Mouse (Mus musculus): ENCODE measurements at regions not wholly inside any gene's neighbourhood (a gene's known extent, or its start where the extent isn't known, plus 50 kb on each side); places are given as distances from the start of the nearest gene placed in this dataset.
A peak's percentile ranks its signal among the peaks of the same experiment; 100 is the strongest.

DNA sequence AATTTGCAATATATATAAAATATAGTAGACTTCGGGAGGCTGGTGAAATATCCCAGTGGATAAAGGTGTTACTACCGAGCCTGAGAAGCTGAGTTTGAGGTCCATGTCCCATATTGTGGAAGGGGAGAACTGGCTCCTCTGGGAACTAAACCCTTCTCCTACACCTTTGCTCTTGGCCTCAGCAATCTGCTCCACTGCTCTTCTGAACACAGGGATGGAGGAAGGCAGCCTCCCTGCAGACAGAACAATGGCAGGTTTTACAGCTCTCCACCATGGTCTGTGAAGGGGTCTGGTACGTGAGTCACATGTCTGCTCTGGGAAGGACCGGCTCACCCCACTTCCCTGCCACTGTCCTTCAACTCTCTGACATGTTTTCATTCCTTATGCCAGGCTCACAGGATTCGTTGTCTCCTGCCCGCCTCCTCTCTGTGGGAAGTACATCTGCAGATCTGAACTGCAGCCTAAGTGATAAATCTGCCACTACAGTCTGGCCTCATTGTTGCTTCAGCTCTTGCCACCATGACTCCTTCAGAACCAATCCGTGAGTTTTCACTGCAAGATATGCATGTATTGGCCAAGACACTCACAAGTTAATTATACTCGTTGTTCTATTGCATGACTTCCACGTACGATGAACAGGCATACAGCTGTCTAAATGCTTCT lies 220.0 kb upstream of the Gm9767 start:
- DNase-seq: peak in 1 of 2 experiments; percentile 3

DNA sequence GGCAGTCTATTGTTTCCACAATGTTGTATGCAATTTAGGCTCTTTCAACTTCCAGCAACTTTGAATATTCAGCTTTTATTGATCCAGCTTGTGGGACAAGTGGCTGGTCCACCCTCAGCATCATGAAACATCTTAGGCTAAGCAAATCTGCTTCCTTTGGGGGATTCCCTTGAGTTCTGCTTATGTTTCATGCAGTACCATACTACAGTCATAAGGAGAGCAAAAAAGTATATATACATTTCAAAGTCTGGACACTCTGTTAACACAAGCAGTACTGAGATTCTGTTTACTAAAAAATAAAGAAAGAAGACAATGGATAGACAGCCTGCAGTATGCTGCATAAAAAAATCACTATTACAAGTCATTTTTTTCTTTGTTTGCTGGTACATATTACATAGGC lies 233.7 kb upstream of the Gm9767 start:
- DNase-seq: no peak

DNA sequence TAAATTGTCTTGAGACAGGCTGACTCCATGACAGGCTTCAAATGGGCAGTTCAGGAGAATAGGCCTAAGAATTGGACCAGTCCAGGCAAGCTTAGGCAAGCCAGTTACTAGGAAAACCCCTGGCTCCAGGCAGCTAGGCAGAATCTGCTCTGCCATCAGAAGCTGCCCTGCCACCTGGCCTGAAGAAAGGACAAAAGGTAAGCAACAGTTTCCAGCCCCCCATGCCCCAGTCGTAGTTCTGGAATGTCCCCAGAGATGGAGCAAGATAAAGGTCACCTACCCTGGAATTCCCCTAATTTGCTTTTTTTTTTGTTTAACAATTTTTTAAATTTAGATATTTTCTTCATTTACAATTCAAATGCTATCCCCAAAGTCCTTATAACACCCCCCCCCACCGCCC lies 248.8 kb upstream of the Gm9767 start:
- DNase-seq: no peak

DNA sequence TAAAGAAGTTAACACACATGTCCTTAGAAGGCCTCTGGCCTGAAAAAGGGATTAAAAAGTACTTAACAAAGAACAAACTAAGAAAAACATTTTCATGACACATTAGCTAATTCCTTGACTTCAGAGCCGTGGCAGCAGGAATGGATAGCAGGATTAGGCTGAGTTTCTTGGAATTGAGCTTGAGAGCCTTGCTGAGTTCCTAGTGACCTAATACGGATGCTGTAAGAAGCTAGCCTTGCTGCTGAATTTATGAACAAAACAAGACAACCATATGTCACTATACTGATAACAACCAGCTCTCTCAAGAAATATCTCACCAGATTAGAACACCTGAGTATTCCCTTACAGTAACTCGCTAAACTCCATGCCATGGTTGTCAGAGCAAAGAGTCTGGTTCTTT lies 268.2 kb upstream of the Smlr1 start:
- no peak for DNase-seq

DNA sequence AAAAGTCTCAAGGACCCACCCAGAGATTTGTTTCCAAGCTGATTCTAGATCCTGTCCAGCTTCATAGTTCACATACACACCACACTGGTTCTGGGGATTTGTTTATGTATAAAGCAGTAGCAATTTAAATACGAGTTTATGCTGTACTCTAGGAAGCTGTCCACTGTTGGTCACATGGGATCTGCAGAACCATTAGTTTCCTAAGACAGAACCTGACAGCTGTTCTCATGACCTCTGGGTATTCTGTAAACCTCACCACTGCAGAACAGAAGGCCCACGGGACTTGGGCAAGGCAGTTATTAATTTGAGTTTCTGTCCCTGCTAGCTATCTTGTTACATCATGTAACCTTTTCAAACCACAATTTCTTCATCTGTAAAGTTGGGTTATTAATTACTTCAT lies 265.4 kb upstream of the Smlr1 start:
- DNase-seq: no peak

DNA sequence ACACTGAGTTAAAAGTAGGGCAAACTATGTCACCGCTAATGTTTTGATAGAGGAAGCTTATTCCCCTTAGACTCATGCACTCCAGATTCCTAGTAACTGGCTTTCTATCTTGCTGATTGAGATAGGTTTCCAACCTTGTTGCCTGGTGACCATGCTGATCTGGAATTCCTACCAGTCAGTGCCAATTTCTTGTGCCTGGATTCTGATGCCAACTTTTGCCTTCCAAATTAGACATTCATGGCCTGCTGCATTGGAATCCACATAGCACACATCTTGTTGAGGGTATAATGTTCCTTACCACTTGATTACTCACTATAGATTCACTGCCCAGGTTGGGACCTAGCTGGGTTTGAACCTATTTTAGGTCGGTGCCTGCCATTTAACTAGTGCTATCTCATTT lies 262.8 kb upstream of the Smlr1 start:
- peak in 1 of 2 experiments; percentile 5 for DNase-seq

DNA sequence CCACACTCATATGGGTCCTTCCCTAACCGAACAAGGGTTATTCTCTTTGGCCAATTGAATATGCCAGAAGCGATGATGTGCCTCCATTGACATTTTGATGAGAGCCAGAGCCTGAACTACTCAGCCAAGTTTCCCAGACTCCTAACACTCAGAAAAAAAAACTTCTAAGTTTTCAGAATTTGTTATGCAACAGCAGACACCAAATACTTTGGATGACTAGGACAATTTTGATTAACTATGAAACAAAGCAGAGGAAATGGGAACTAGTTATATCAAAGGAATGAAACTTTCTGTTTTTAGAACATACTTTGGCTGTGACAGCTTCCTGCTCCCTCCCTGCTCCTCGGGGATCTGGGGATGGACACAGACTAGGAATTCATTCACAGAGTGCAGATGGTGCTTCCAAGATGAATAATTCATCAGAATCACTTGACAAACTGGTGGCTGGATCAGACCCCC lies 254.3 kb upstream of the Smlr1 start:
- DNase-seq: peak; percentile 59 to 66

DNA sequence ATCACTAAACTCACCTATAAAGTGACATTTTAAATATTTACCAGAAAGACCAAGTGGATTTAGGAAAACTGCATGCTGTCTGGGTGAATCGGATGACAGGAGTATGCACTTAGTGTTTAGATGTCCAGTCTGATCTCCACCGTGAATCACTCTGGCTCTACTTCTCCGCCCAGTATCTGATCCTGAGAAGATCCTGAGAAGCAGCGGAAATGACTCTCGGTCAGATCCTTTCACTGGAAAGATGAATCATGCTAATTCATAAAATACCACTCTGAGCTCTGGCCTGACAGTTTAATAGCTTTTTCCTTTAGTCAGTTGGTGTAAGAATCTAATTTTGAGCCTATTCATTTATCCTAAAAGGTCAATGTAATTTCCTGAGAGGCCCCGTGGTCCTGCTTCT lies 252.6 kb upstream of the Smlr1 start:
- DNase-seq: no peak

DNA sequence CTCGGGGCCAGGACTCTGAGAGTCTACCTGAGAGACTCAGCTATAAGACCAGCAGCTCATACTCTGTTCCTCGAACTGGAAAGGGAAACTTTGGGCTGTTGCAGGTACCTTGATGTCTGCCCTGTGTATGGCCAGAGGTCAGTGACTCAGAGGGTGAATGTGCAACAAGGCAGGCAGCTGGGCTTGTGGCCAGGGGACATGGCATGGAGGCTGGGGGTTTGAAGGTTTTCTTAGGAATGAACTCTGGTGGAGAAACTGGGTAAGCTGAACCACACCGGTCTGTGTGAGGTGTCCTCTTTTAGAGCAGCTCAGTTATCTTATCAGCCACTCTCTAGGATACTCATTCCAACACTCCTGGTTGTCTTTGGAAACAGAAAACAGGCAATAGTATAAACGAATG lies 251.9 kb upstream of the Smlr1 start:
- no peak for DNase-seq

DNA sequence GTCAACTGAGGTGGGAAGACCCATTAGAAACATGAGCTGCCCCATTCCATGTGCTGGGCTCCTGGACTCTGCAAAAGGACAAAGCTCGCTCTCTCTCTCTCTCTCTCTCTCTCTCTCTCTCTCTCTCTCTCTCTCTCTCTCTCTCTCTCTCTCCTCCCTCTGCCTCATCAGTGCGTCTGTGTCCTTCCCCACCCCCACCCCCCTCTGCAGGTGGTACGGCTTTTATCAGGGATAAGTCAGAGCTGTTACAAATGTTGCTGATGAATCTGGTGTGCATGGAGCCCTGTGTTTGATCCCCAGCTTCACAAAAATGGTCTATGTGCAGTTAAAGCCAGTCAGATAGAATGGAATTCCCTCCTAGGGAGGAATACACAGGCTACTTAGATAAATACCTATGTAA lies 247.8 kb upstream of the Smlr1 start:
- DNase-seq: no peak

DNA sequence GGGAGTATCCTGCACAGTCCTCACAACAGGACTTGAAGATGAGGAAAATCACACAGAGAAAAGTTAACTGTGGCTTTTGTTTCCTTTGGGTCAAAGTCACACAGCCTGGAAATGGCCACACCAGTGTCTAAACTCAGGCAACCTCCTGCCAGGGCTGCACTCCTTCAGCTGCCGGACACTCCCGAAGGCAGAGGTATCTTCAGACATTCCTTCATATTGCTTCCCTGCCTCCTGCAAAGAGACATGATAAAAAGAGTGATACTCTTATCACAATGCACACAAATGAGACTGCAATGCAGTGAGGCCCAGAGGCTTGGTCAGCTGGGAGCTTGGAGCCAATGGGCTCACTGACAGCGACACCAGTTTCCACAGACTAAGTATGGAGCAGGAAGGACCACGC lies 243.4 kb upstream of the Smlr1 start:
- no peak for DNase-seq

DNA sequence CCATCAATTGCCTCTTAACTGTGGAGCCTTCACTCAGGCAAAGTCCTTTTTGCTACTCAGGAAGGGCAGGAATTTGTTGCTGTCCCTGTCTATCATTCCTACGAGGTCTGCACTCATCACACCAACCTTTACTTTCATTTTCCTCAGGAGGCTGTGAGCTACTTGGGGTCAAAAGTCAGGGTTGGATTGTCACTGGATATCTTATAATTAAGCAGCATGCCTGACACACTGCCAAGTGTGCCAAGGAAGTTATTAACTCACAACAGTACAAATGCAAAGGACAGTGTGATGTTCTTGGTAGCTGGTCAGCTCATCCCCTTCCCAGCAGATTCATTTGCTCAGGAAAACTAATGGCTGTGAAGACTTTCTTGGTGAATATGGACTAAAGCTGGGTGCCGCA lies 241.7 kb upstream of the Smlr1 start:
- DNase-seq: no peak

DNA sequence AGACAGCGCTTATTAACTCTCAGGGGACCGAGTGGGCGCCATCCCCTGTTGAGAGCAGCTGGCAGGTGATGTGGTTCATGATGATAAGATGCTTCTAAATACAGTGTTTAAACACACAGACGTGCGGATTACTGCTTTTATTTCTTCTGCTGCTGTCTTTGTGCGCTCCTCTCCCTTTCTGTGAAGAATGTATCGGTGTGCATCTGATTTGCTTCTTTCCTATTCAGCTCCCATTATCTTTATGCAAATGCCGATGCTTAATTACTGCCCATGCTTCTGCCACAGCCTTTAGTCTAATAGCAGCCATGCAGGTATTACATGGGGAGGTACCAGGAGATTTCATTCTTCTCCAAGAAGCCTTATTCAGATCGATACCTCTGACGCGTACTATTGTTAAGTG lies 240.6 kb upstream of the Smlr1 start:
- DNase-seq: no peak

DNA sequence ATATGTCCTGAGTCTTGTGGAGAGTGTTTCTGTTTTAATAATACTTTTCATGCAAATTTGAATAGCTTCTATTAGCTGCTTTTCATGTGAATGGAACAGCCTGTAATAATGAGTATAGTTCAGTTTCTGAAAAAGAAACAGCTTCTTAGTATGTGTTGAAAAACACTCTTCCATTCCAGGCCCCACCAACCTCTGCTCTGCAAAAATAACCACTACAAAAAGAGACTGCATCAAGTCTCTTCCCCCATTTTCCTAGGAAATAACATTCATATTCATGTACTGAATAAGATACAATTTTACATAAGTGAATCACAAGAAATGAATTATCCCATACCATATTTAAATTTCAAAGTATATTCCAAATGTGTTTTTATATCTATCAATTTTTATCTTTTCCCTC lies 234.0 kb upstream of the Smlr1 start:
- DNase-seq: no peak

DNA sequence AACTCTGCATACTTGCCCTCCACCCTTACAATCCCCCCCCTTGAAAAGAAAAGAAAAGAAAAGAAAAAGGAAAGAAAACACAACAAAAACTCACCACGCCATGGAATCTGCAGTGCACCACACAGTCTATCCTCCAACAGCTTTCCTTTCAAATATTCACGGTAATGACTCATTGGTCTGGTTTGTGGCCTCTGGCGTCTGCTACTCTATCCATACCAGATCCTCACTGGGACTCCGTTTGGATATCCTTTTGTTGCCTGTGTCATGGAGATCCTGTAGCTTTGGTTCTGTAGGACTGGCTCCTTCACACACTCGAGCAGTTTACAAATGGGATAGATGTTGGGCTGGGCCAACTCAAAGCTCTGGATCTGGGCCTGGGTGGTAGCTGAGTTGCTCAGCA lies 232.4 kb upstream of the Smlr1 start:
- DNase-seq: no peak

DNA sequence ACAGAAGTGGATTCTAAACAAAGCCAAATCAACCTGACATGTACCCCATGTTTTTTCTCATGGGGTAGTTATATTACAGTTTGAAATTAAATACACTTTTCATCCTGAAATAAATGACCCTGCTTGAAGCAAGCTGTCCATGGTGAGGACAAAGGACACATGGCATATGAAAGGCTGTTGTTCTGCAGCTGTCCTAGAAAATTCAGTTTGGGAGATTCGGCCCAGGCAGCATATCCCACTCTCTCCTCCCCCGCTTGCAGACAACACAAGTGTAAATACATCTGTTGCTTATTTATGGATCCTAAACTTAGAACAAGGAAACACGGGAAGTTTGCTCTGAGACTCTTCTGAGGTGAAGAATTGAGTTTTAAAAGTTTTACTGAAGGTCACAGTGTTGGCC lies 218.2 kb upstream of the Smlr1 start:
- DNase-seq: no peak

DNA sequence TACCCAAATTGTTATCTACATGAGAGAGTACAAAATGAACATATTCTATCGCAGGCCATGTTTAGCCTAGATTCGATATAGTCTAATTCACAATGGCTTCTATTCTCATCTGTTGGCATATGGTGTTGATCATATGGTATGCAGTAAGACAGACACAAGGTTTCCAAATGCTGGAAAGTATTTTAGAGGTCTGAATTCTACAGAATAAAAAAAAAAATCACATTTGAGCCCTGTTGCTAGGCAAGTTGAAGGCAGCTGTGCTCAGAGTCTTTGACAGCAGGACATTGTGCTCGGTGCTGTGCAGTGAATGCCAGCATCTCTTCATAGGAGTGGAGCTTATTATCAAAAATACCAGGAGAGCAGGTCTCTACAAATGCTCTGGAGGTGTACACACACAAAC lies 206.6 kb upstream of the Smlr1 start:
- no peak for DNase-seq

DNA sequence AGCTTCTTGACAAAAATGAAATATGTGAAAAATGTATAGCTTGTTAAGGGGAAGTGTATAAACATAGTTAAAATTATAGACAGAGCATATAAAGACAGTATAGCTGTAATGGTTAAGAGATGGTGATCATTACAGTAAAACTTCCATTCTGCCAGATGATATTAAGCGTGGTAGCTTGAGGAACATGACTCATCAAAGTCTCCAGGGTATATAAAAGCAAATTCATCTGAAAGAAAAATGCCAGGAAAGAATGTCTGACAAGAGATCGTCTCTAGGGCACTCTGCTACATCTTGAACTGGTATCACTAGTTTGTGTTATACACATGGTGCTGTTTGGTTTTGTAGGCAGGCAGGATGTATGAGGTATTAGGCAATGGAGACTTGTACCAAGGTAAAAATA lies 204.9 kb upstream of the Smlr1 start:
- DNase-seq: no peak

DNA sequence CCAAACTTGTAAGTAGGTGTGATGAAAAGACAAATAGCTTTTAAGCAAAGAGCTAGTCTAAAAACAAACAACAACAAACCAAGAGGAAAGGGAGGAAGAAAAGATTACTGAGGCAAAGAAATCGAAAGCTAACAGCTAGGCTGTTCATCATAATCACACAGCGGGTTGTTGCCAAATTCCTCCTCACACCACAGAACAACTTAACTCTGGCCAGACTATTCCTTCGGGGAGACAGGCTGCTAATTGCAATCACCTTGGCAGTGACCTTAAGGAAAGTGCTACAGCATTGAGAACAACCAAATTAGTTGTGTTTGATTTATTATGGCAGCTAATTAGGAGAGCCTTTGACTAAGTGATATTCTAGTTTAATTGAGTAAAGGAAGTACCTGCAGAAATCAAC lies 194.4 kb upstream of the Smlr1 start:
- DNase-seq: no peak

DNA sequence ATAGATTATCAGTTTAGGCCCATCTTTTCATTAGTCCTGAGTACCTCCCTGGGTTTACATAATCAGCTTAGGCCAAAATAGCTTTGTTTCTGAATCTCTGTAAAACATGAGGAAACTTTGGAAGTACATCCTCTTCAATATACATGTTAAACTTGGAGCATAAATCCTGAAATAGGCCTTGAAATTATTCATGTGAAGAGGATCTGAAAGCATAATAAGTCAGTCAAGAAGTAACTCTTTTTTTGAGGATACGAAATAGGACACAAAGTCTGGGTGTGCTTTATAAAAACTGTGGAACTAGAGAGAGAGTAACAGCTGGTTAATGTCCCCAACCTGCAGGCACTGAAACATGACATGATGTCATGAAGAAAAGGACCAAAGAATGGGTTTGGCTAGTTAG lies 187.9 kb upstream of the Smlr1 start:
- no peak for DNase-seq

DNA sequence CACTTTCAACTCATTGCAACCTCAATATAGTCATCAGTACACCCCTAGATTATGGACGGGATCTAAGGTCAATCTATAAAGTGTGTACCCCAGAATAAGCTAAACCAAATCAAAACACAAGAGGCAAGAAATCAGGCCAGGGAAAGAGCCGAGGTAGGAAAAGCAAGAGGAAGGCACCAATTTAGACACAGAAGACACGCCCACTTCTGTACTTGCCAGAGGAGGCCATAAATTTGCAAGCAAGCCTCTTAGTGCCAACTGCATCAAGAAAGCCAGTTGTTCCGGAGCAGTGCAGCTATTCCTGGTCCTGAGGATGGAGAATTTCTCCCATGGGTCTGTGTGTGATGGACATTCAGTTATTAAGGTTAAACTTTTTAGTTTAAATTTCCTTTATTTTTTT lies 179.7 kb upstream of the Smlr1 start:
- no peak for DNase-seq

DNA sequence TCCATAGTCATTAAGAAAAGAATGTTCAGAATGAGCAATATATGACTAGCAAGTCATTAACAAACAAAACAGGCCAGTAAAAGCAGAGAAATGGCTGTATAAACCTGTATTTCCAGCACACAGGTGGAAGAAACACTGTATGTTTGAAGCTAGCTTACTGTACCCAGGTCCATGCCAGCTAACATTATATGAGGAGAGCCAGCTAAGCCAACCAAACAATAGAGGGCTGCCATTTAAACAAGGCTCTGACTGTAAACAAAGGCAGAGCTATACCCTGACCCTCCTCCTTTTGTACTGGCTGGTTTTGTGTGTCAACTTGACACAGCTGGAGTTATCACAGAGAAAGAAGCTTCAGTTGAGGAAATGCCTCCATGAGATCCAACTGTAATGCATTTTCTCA lies 178.6 kb upstream of the Smlr1 start:
- DNase-seq: no peak

DNA sequence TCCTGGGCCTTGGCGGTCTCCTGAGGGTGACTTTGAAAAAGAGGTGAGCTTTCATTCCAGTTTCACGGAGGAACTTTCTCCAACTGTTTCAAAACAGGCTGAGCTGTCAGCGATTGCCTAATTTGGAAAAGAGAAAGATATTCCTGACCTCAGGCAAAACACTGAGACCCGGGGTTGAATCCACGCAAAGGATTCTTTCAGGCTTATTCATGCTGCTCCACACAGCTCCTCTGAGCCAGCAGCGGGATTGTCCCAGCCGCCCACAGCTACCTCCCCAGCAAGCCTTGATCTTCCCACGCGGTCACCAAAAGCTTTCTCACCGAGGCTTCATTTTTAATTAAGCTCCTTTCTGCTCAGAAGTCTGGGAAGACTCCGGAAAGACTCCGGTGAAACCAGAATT lies 178.0 kb upstream of the Smlr1 start:
- no peak for DNase-seq

DNA sequence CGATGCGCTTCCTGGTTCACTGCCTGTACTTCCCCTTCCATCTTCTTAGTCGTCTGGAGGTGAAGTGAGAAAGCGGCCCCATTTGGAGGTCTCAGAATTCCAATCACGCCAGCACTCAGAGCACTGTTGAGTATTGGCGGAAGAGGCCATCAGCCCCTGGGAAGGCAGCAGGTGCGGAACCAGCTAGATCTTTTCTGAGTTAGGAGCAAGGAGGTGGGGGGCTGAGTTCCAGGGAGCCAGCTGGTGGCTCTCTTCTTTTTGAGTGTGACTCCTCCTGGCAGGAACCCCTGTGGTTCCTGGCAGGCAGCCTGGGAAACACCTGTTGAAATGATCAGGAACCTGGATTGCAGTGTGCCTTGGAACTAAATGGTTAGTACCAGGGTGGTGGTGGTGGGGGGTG lies 171.9 kb upstream of the Smlr1 start:
- DNase-seq: peak; percentile 82 to 83

DNA sequence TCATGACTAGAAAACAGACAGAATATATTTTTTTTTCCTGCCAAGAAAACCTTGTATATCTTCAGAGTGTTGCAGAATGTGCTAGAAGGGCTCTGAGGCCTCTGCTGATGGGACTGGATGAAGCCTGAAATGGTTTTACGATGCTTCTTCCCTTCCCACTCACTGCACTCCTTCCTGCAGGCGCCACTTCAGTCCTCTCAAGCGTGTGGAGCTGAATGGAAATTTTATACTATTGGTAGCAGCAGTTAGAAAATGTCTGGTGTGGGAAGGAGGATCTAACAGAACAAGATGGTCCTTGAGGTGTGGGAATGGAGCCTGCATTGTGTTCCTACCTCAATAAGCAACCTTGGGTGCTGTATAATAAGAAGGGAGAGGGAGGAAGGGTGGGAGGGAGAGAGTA lies 166.1 kb upstream of the Smlr1 start:
- no peak for DNase-seq

DNA sequence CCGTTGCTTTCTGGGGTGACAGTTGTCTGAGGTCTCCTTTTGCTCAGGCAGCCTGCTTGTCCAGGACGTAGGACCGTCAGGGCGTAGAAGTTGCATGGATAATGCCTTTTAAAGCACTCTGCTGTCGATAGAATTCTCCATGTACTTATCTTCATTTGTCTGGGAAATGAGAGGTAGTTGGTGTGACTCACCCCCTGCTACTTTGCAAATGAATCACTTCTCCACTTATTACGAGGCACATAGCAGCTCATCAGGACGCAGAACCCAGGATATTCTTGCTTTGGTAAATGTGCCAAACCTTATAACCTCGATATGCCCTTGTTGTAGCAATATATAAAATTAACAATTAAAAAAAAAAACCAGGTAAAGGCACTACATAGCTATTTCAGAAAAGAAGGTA lies 159.7 kb upstream of the Smlr1 start:
- no peak for DNase-seq
